Mouse (Mus musculus) forebrain, embryonic 13.5 days (tissue): ENCODE results near the gene Wdcp. TPM values are rescaled to one million over a fixed set of nuclear protein-coding genes. Genes with fewer than 3 reads are reported as not detected.

Experiments used
- ATAC-seq: fragments of 200-750 bp; cut with Nextera tagmentation; 2 replicates; pipeline ENCODE4 v1.8.0; 2017
- H3K27ac ChIP-seq: fragments of 300-500 bp; sonication (generic); 2 replicates; pipeline ENCODE4 v1.5.1; 2015; ENCODE audit warnings: inconsistent platforms, mild to moderate bottlenecking, moderate library complexity
- H3K27me3 ChIP-seq: fragments of 300-500 bp; sonication (generic); 2 replicates; pipeline ENCODE4 v1.6.1; 2015; ENCODE audit warnings: mild to moderate bottlenecking, inconsistent platforms
- H3K36me3 ChIP-seq: fragments of 300-500 bp; sonication (generic); 2 replicates; pipeline ENCODE4 v1.6.1; 2015; ENCODE audit warnings: mild to moderate bottlenecking, inconsistent platforms; ENCODE audit not compliant: poor library complexity, severe bottlenecking
- H3K4me1 ChIP-seq: fragments of 300-500 bp; sonication (generic); 2 replicates; pipeline ENCODE4 v1.6.1; 2015; ENCODE audit warnings: inconsistent platforms
- H3K4me2 ChIP-seq: fragments of 300-500 bp; sonication (generic); 2 replicates; pipeline ENCODE4 v1.6.1; 2015; ENCODE audit warnings: inconsistent platforms, mild to moderate bottlenecking, moderate library complexity
- H3K4me3 ChIP-seq: fragments of 300-500 bp; sonication (generic); 2 replicates; pipeline ENCODE4 v1.5.1; 2015; ENCODE audit warnings: mild to moderate bottlenecking, inconsistent platforms
- H3K9ac ChIP-seq: fragments of 300-500 bp; sonication (generic); 2 replicates; pipeline ENCODE4 v1.6.1; 2015; ENCODE audit warnings: mild to moderate bottlenecking, inconsistent platforms
- H3K9me3 ChIP-seq: fragments of 300-500 bp; sonication (generic); replicated peaks from 2 replicates; pipeline ENCODE4 v1.6.1; 2016; ENCODE audit warnings: inconsistent platforms
- WGBS: fragments of 180-500 bp; shearing (Covaris S2); methylation state at CpG from one replicate; pipeline ENCODE4 v1.1.7; 2015; 5-methylcytosine and 5-hydroxymethylcytosine counted together
- polyA plus RNA-seq: library from polyadenylated mRNA; unstranded; fragments of >200 nt; fragmentation: Nextera tagmentation; extraction: Ambion mirVana; gene quantifications from 2 replicates; pipeline ENCODE4 v1.2.1, GENCODE M21; 2015

Wdcp gene
- polyA plus RNA-seq, 1 experiment from 2014 or later, result 21.5 TPM

DNA sequence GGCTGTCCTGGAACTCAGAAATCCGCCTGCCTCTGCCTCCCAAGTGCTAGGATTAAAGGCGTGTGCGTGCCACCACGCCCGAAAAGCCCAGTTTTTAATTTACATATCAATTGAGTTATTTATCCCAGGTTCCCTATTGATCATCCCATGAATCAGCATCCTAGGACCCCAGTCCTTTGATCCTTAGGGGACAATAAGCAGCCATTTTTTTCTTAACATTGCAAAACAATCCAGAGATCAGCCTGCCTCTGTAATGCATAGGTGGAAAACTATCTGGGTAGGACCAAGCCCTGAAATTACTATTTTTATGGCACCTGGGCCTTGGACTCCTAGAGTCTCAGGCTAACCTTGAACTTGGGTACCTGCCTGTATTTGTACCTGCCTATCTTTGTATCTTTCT, 54.9 kb downstream of the Wdcp start:
- H3K9me3 ChIP-seq, result no peaks in the 10 kb centered on the region
- H3K4me1 ChIP-seq, result no peaks in the 10 kb centered on the region
- ATAC-seq, result no peak
- no peak overlapping the region for H3K27ac ChIP-seq
- H3K27me3 ChIP-seq, result no peaks in the 10 kb centered on the region
- H3K9ac ChIP-seq, result no peak overlapping the region
- peaks cover 28% of the 10 kb centered on the region for H3K36me3 ChIP-seq
- H3K4me2 ChIP-seq, result no peak overlapping the region
- no peak overlapping the region for H3K4me3 ChIP-seq
- 89% methylated on average over 5 of the region's 5 CpGs for WGBS

- peak overlapping the region; percentile 78; the same call in 1 of the 2 replicates for H3K4me2 ChIP-seq
- ATAC-seq, result no peak
- 0 out of 2 replicates have a peak overlapping the region, but pooled peaks have one; percentile 69 for H3K4me3 ChIP-seq
- WGBS, result 64% methylated on average over 7 of the region's 7 CpGs
- no peak overlapping the region for H3K9ac ChIP-seq
- H3K27me3 ChIP-seq, result no peaks in the 10 kb centered on the region
- H3K4me1 ChIP-seq, result peaks cover 3% of the 10 kb centered on the region; the same call in 1 of the 2 replicates
- H3K36me3 ChIP-seq, result peaks cover 9% of the 10 kb centered on the region; the same call in 1 of the 2 replicates
- H3K27ac ChIP-seq, result no peak overlapping the region
- no peaks in the 10 kb centered on the region for H3K9me3 ChIP-seq
Observed at GRCm38 (mm10) chr12:4905946-4906345, 62.8 kb downstream of the Wdcp start.

GRCm38 (mm10) chr12:4906476-4906875, 63.4 kb downstream of the Wdcp start:
- Histone ChIP-seq H3K27ac (no peak overlapping the region), H3K9me3 (no peaks in the 10 kb centered on the region), H3K4me2 (peak overlapping the region; percentile 78), H3K36me3 (peaks cover 4% of the 10 kb centered on the region; the same call in 1 of the 2 replicates), H3K9ac (peak overlapping the region; percentile 86), H3K4me1 (peaks cover 3% of the 10 kb centered on the region; the same call in 1 of the 2 replicates), H3K27me3 (no peaks in the 10 kb centered on the region), H3K4me3 (peak overlapping the region; percentile 69)
- 61% methylated on average over 7 of the region's 7 CpGs for WGBS
- no peak for ATAC-seq

- peak within 1 kb of the TSS; percentile 69 for H3K4me3 ChIP-seq
- H3K27ac ChIP-seq, result peak within 1 kb of the TSS; percentile 85
- H3K27me3 ChIP-seq, result no peaks in the 10 kb centered on the region
- peak within 1 kb of the TSS; percentile 86 for H3K9ac ChIP-seq
- peaks cover 3% of the 10 kb centered on the region; the same call in 1 of the 2 replicates for H3K4me1 ChIP-seq
- no peaks in the 10 kb centered on the region for H3K9me3 ChIP-seq
- peak within 1 kb of the TSS; percentile 78 for H3K4me2 ChIP-seq
- no peaks in the 10 kb centered on the region for H3K36me3 ChIP-seq
- ATAC-seq, result peak; percentile 93
- WGBS, result under 1% methylated on average over 111 of the region's 125 CpGs
Observed at GRCm38 (mm10) chr12:4906951-4907906, 64.1 kb downstream of the Wdcp start, which contains the start of gene Ubxn2a. Gene Ubxn2a (minus strand): TSS chr12:4907705.

GRCm38 (mm10) chr12:4908391-4908790, 65.3 kb downstream of the Wdcp start:
- ATAC-seq, result no peak
- no peaks in the 10 kb centered on the region for H3K9me3 ChIP-seq

More at GRCm38 (mm10) chr12:4908391-4908790, 65.3 kb downstream of the Wdcp start:
- WGBS, result 94% methylated on average over 7 of the region's 7 CpGs
- Histone ChIP-seq H3K4me1 (peaks cover 3% of the 10 kb centered on the region; the same call in 1 of the 2 replicates), H3K27ac (no peak overlapping the region), H3K9ac (no peak overlapping the region), H3K4me3 (no peak overlapping the region), H3K36me3 (no peaks in the 10 kb centered on the region), H3K27me3 (no peaks in the 10 kb centered on the region), H3K4me2 (no peak overlapping the region)

Other genes starting within 250 kb of the Wdcp start
- 0.53 and 0.67 TPM in 2 replicates for gene Fam228a, start 104.9 kb upstream of the Wdcp start, polyA plus RNA-seq
- 8.0 and 8.5 TPM in 2 replicates for gene Pfn4, start 74.3 kb upstream of the Wdcp start, polyA plus RNA-seq
- gene Fam228b, start 74.0 kb upstream of the Wdcp start, polyA plus RNA-seq, result 4.3 and 4.7 TPM in 2 replicates
- 310 and 345 TPM in 2 replicates for gene Sf3b6, start 25.8 kb upstream of the Wdcp start, polyA plus RNA-seq
- gene Fkbp1b, start 1.7 kb upstream of the Wdcp start, polyA plus RNA-seq, result 7.5 and 10.3 TPM in 2 replicates
- 0.97 and 1.3 TPM in 2 replicates for gene Mfsd2b, start 31.1 kb downstream of the Wdcp start, polyA plus RNA-seq
- gene Ubxn2a, start 64.4 kb downstream of the Wdcp start, polyA plus RNA-seq, result 44.6 and 47.2 TPM in 2 replicates
- 14.5 and 14.7 TPM in 2 replicates for gene Atad2b, start 74.0 kb downstream of the Wdcp start, polyA plus RNA-seq